Mouse (Mus musculus): ENCODE measurements around the gene Kif23. TPM values are rescaled to one million over a fixed set of nuclear protein-coding genes. Genes with fewer than 3 reads are reported as not detected.

The Kif23 gene
- total and polyA plus RNA-seq, 2 experiments = 0.43 to 0.83 TPM

DNA sequence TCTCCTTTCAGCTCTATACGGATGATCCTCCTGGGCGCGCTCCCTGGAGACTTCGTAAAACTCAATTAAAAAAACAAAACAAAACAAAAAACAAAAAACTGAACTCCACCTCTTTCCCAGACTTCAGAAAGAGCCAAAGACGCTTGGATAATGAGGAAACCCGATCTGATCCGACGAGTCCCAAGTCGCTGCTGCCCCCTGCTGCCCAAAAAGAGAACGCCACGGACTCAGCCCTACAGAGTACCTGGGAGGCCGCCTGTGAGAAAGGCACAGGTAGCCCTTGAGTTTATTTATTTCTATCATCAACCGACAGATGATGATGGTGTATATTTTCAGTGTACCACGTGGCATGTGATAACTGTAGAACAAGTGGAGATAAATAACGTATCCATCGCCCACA, 46.8 kb downstream of the Kif23 start:
- peak; percentile 37 for DNase-seq (ENCODE audit: extremely low read depth, low read depth, low spot score)
- no peaks in the 10 kb centered on the region for H3K79me2 ChIP-seq (ENCODE audit: control insufficient read depth, insufficient read depth, low read length)
- no peaks in the 10 kb centered on the region; the same call in 1 of the 2 replicates for H3K27me3 ChIP-seq (ENCODE audit: control insufficient read depth, insufficient read depth, low read length)
- no peak overlapping the region for H3K27ac ChIP-seq (replicated peaks; ENCODE audit: insufficient read depth, low read depth, low read length)
- no peak overlapping the region for H3K9ac ChIP-seq (ENCODE audit: low read depth, low read length)
- H3K4me3 ChIP-seq (ENCODE audit: insufficient read depth, low read depth, low read length) = no peak overlapping the region
- 8% methylated on average over 16 of the region's 16 CpGs for WGBS
- TF ChIP-seq POLR2A (IDR thresholded peaks at IDR 0.05; ENCODE audit: extremely low read depth, insufficient read depth, low read length) = no peak
- TF ChIP-seq CTCF (IDR thresholded peaks at IDR 0.05; ENCODE audit: low read depth, low read length) = peak; percentile 88
- H3K36me3 ChIP-seq (ENCODE audit: control insufficient read depth, insufficient read depth, low read length) = no peaks in the 10 kb centered on the region
- H3K4me1 ChIP-seq (ENCODE audit: control insufficient read depth, insufficient read depth, low read length) = no peaks in the 10 kb centered on the region

DNA sequence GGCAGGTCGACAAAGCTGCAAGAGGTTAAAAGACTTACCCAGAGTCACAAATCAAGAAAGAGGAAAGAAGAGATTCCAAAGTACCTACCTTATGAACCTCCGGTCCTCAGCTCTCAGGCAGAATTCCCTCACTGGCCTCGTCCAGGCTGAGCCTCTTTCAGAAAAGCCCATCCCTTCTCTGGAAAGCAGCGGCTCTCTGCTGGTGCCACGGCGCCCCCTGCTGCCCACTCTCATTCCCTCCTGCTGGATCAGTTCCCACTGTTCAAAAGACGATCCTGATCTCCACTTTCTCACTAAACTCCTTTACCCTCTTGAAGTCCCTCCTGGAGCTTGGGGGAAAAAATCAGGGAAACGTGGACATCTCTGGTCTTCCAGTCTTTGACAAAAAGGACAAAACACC, 48.2 kb downstream of the Kif23 start:
- under 1% methylated on average over 8 of the region's 8 CpGs for WGBS
- Histone ChIP-seq H3K27me3 (ENCODE audit: control insufficient read depth, insufficient read depth, low read length) (no peaks in the 10 kb centered on the region; the same call in 1 of the 2 replicates), H3K4me1 (ENCODE audit: control insufficient read depth, insufficient read depth, low read length) (no peaks in the 10 kb centered on the region), H3K9ac (ENCODE audit: low read depth, low read length) (no peak overlapping the region), H3K27ac (replicated peaks; ENCODE audit: insufficient read depth, low read depth, low read length) (no peak overlapping the region), H3K36me3 (ENCODE audit: control insufficient read depth, insufficient read depth, low read length) (no peaks in the 10 kb centered on the region), H3K4me3 (ENCODE audit: insufficient read depth, low read depth, low read length) (no peak overlapping the region), H3K79me2 (ENCODE audit: control insufficient read depth, insufficient read depth, low read length) (no peaks in the 10 kb centered on the region)
- TF ChIP-seq CTCF (IDR thresholded peaks at IDR 0.05; ENCODE audit: low read depth, low read length) (peak; percentile 90), POLR2A (IDR thresholded peaks at IDR 0.05; ENCODE audit: extremely low read depth, insufficient read depth, low read length) (no peak)
- peak; percentile 16 for DNase-seq (ENCODE audit: extremely low read depth, low read depth, low spot score)

DNA sequence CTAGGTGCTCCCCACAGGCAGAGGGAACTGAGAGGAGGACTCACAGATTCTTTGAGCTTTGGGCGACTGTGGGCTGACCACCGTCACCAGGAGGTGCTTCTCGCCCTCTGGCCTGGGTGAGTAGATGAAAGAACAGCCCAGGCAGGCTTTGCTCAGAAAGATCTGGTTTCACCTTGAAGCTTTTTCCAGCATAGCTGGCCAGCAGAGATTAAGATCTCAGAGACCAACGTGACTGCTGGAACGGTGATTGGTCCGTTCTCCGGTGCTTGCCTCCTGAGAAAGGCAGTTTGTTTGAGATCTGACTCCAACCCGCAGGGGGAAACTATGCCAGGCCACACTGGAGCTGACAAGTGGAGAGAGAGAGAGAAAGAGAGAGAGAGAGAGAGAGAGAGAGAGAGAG, 51.6 kb downstream of the Kif23 start:
- no peak overlapping the region for H3K4me3 ChIP-seq (ENCODE audit: insufficient read depth, low read depth, low read length)
- H3K27ac ChIP-seq (replicated peaks; ENCODE audit: insufficient read depth, low read depth, low read length) = no peak overlapping the region
- WGBS = 77% methylated on average over 8 of the region's 8 CpGs
- no peak overlapping the region for H3K9ac ChIP-seq (ENCODE audit: low read depth, low read length)
- H3K4me1 ChIP-seq (ENCODE audit: control insufficient read depth, insufficient read depth, low read length) = no peaks in the 10 kb centered on the region
- DNase-seq (ENCODE audit: extremely low read depth, low read depth, low spot score) = no peak
- H3K79me2 ChIP-seq (ENCODE audit: control insufficient read depth, insufficient read depth, low read length) = no peaks in the 10 kb centered on the region
- H3K27me3 ChIP-seq (ENCODE audit: control insufficient read depth, insufficient read depth, low read length) = no peaks in the 10 kb centered on the region
- no peaks in the 10 kb centered on the region for H3K36me3 ChIP-seq (ENCODE audit: control insufficient read depth, insufficient read depth, low read length)
- TF ChIP-seq CTCF (IDR thresholded peaks at IDR 0.05; ENCODE audit: low read depth, low read length) (no peak), POLR2A (IDR thresholded peaks at IDR 0.05; ENCODE audit: extremely low read depth, insufficient read depth, low read length) (no peak)

DNA sequence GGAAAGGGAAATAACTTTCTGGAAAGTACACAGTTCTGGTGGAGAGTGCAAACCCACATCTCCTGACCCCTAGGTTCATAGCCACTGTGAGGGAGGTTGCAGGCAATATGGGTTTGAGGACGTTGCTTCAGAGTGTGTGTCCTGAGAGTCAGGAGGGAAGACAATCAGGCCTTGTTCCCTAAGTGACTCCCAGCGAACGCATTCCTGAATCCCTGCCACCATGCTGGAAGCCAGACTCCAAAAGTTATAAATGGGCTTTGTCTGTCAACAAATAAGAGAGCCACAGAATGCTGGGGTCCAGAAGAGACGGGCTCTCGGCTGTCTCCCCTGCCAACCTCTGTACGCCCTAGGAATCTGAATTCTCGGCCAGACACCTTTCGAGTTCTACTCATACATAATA, 56.7 kb downstream of the Kif23 start:
- Histone ChIP-seq H3K36me3 (ENCODE audit: control insufficient read depth, insufficient read depth, low read length) (no peaks in the 10 kb centered on the region), H3K9ac (ENCODE audit: low read depth, low read length) (no peak overlapping the region), H3K27me3 (ENCODE audit: control insufficient read depth, insufficient read depth, low read length) (no peaks in the 10 kb centered on the region), H3K4me3 (ENCODE audit: insufficient read depth, low read depth, low read length) (no peak overlapping the region), H3K79me2 (ENCODE audit: control insufficient read depth, insufficient read depth, low read length) (no peaks in the 10 kb centered on the region), H3K27ac (replicated peaks; ENCODE audit: insufficient read depth, low read depth, low read length) (no peak overlapping the region), H3K4me1 (ENCODE audit: control insufficient read depth, insufficient read depth, low read length) (no peaks in the 10 kb centered on the region)
- WGBS = 81% methylated on average over 8 of the region's 8 CpGs
- TF ChIP-seq POLR2A (IDR thresholded peaks at IDR 0.05; ENCODE audit: extremely low read depth, insufficient read depth, low read length) = no peak
- no peak for TF ChIP-seq CTCF (IDR thresholded peaks at IDR 0.05; ENCODE audit: low read depth, low read length)
- DNase-seq (ENCODE audit: extremely low read depth, low read depth, low spot score) = no peak

DNA sequence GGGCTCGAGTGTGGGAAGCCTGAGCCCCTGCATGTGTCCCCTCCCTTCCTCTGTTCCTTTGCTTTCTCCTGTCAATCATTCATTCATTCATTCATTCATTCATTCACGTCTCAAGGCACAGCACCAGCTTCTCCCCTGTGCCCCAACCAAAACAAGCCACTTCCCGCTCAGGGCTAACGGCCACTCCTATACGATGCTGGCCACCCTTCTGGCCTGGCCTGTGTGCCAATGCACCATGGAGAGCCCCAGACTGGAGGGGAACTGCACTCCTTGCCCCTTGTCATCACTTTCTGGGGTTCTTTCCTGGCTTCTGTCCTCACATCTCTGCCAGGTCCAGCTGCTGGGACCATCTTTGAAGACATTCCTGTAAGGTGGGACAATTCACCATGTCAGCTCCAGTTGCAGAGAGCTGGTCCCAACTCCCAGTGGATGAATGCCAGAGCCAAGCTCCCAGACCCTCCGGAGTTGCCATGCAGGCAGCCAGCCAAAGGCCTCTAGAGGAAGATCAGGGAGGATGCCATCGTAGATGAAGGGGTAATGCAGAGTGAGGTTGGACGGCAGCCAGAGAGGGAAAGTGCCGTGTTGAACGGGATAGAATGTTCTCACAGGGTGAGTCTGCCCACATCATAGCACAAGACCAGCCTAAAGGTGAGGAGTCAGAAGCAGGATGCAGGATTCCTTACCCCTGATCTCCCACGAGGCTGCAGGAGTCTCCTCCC, 58.8 kb downstream of the Kif23 start:
- Histone ChIP-seq H3K4me3 (ENCODE audit: insufficient read depth, low read depth, low read length) (no peak overlapping the region), H3K36me3 (ENCODE audit: control insufficient read depth, insufficient read depth, low read length) (no peaks in the 10 kb centered on the region), H3K4me1 (ENCODE audit: control insufficient read depth, insufficient read depth, low read length) (no peaks in the 10 kb centered on the region), H3K27ac (replicated peaks; ENCODE audit: insufficient read depth, low read depth, low read length) (no peak overlapping the region), H3K79me2 (ENCODE audit: control insufficient read depth, insufficient read depth, low read length) (no peaks in the 10 kb centered on the region), H3K9ac (ENCODE audit: low read depth, low read length) (no peak overlapping the region), H3K27me3 (ENCODE audit: control insufficient read depth, insufficient read depth, low read length) (no peaks in the 10 kb centered on the region)
- TF ChIP-seq POLR2A (IDR thresholded peaks at IDR 0.05; ENCODE audit: extremely low read depth, insufficient read depth, low read length) = no peak
- no peak for TF ChIP-seq CTCF (IDR thresholded peaks at IDR 0.05; ENCODE audit: low read depth, low read length)
- DNase-seq (ENCODE audit: extremely low read depth, low read depth, low spot score) = no peak
- WGBS = 78% methylated on average over 11 of the region's 11 CpGs

DNA sequence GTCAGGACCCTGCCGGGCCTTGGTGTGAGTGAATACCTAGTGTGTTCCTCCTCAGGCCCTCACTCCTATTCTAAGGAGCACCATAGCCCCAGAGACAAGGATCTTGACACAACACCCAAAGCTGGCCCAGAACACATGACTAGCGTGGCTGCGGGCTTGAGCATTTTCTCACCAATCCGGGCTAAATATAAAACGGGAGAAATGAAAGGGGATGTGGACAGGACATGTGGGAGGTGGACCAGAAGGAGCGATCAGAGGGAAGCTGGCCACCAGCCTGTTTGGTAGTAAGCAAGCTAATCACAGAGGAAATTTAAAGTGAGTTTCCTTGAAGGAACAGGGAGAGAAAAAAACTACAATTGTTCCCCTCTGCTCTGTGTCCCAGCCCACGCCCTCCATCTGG, 60.6 kb downstream of the Kif23 start:
- no peak for DNase-seq (ENCODE audit: extremely low read depth, low read depth, low spot score)
- no peaks in the 10 kb centered on the region for H3K79me2 ChIP-seq (ENCODE audit: control insufficient read depth, insufficient read depth, low read length)
- H3K36me3 ChIP-seq (ENCODE audit: control insufficient read depth, insufficient read depth, low read length) = no peaks in the 10 kb centered on the region
- H3K4me3 ChIP-seq (ENCODE audit: insufficient read depth, low read depth, low read length) = no peak overlapping the region
- H3K27ac ChIP-seq (replicated peaks; ENCODE audit: insufficient read depth, low read depth, low read length) = no peak overlapping the region
- no peak for TF ChIP-seq CTCF (IDR thresholded peaks at IDR 0.05; ENCODE audit: low read depth, low read length)
- TF ChIP-seq POLR2A (IDR thresholded peaks at IDR 0.05; ENCODE audit: extremely low read depth, insufficient read depth, low read length) = no peak
- no peaks in the 10 kb centered on the region; the same call in 1 of the 2 replicates for H3K27me3 ChIP-seq (ENCODE audit: control insufficient read depth, insufficient read depth, low read length)
- no peak overlapping the region for H3K9ac ChIP-seq (ENCODE audit: low read depth, low read length)
- WGBS = 89% methylated on average over 7 of the region's 7 CpGs
- H3K4me1 ChIP-seq (ENCODE audit: control insufficient read depth, insufficient read depth, low read length) = no peaks in the 10 kb centered on the region
